Mouse (Mus musculus) heart, postnatal 0 days (tissue): ENCODE data around the gene Dpysl4. TPM values are rescaled to one million over a fixed set of nuclear protein-coding genes. Genes with fewer than 3 reads are reported as not detected.
A peak's percentile ranks its signal among the peaks of the same experiment; 100 is the strongest.

ENCODE experiments used
- ATAC-seq: fragments of 200-750 bp; cut with Nextera tagmentation; 2 replicates; pipeline ENCODE4 v1.8.0; 2017; ENCODE audit warnings: low read depth, moderate number of reproducible peaks, moderate library complexity; ENCODE audit not compliant: insufficient read depth
- DNase-seq: peaks from one replicate; pipeline ENCODE4 v3.0.0-alpha.2; 2016; ENCODE audit warnings: low spot score
- H3K27ac ChIP-seq: fragments of 300-500 bp; sonication (generic); 2 replicates; pipeline ENCODE4 v1.5.1; 2014; ENCODE audit warnings: low read depth, mild to moderate bottlenecking
- H3K27me3 ChIP-seq: fragments of 300-500 bp; sonication (generic); 2 replicates; pipeline ENCODE4 v1.6.1; 2014; ENCODE audit warnings: low read length, mixed read lengths; ENCODE audit not compliant: control insufficient read depth, insufficient read depth
- H3K36me3 ChIP-seq: fragments of 300-500 bp; sonication (generic); replicated peaks from 2 replicates; pipeline ENCODE4 v1.6.1; 2014; ENCODE audit warnings: low read length, mixed read lengths; ENCODE audit not compliant: control insufficient read depth, insufficient read depth
- H3K4me1 ChIP-seq: fragments of 300-500 bp; sonication (generic); 2 replicates; pipeline ENCODE4 v1.6.1; 2014; ENCODE audit warnings: antibody characterized with exemption; ENCODE audit not compliant: control insufficient read depth, insufficient read depth
- H3K4me2 ChIP-seq: fragments of 300-500 bp; sonication (generic); 2 replicates; pipeline ENCODE4 v1.6.1; 2014; ENCODE audit warnings: low read depth, mild to moderate bottlenecking, low read length, moderate library complexity
- H3K4me3 ChIP-seq: fragments of 300-500 bp; sonication (generic); 2 replicates; pipeline ENCODE4 v1.5.1; 2014; ENCODE audit warnings: low read depth, low read length
- H3K9ac ChIP-seq: fragments of 300-500 bp; sonication (generic); replicated peaks from 2 replicates; pipeline ENCODE4 v1.6.1; 2014; ENCODE audit warnings: low read depth, low read length, mixed read lengths
- H3K9me3 ChIP-seq: fragments of 300-500 bp; sonication (generic); replicated peaks from 2 replicates; pipeline ENCODE4 v1.6.1; 2016; ENCODE audit warnings: low read length; ENCODE audit not compliant: control insufficient read depth
- CTCF ChIP-seq: IDR thresholded peaks from 2 replicates; pipeline ENCODE4 v1.5.1; 2016; ENCODE audit warnings: antibody characterized with exemption, control low read depth, low read depth
- EP300 ChIP-seq: IDR thresholded peaks from 2 replicates; pipeline ENCODE4 v1.6.1; 2016; ENCODE audit warnings: antibody characterized with exemption, low read depth
- WGBS: fragments of 180-500 bp; shearing (Covaris S2); extraction: QIAGEN DNeasy Blood & Tissue Kit; methylation state at CpG from one replicate; pipeline ENCODE4 v1.1.7; 2014; 5-methylcytosine and 5-hydroxymethylcytosine counted together
- polyA plus RNA-seq: library from polyadenylated mRNA; unstranded; fragments of >200 nt; fragmentation: Nextera tagmentation; extraction: Ambion mirVana; gene quantifications from 2 replicates; pipeline ENCODE4 v1.2.1, GENCODE M21; 2015
- total RNA-seq: library from RNA; depleted of rRNA; stranded (reverse); fragments of >200 nt; gene quantifications from 2 replicates; pipeline ENCODE4 v1.2.3, GENCODE M21; 2014; ENCODE audit warnings: low replicate concordance; rRNA removed

Gene Dpysl4
- total and polyA plus RNA-seq, 2 experiments from 2014 or later = 0.11 to 1.3 TPM

DNA sequence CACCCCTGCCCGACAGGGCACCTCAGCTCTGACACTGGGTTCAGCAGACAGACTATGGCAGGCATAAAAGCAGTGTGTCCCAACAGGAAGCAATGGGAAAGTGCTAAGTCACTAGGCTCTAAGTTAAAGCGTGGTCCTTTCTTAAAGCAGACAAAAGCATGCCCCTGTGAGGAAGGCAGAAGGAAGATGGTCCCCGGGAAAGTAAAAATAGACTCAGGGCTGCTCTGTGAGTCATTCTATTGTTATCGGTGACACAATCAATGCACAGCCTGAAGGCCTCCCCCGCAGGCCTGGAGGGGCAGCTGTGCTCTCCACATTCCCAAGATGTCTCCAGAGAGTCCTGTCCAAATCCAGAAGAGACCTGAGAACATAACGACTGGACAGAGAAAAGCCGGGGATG lies 60.1 kb downstream of the Dpysl4 start:
- no peak overlapping the region for H3K4me3 ChIP-seq
- no peak overlapping the region for H3K9ac ChIP-seq
- DNase-seq (no peak), ATAC-seq (0 out of 2 replicates have a peak, but pooled peaks have one; percentile 33)
- H3K4me1 ChIP-seq = peaks cover 6% of the 10 kb centered on the region; the same call in 1 of the 2 replicates
- TF ChIP-seq EP300 (0 out of 2 replicates have a peak, but pooled peaks have one; percentile 38), CTCF (no peak)
- WGBS = 26% methylated on average over 7 of the region's 7 CpGs
- no peaks in the 10 kb centered on the region for H3K9me3 ChIP-seq
- no peak overlapping the region for H3K4me2 ChIP-seq
- H3K36me3 ChIP-seq = no peaks in the 10 kb centered on the region
- no peaks in the 10 kb centered on the region for H3K27me3 ChIP-seq
- H3K27ac ChIP-seq = peak overlapping the region; percentile 61; the same call in 1 of the 2 replicates

DNA sequence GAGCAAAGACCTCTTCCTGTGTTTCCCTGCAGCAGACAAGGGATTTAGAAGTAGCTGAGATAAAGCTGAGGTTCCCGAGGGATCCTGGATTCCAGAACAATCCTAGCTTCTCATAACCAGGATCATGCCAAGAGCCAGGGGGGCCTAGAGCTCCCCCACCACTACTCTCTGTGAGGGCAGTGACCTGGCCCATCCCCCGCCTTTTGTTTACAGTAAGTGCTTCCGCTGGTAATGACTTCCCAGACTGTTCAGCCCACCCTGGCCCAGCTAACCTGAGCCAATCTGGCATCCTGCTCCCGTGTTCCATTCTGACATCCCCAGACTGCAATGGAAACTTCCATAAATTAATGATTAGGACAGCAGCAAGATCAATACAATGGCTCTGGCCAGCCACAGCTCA lies 61.6 kb downstream of the Dpysl4 start:
- H3K4me3 ChIP-seq = no peak overlapping the region
- peaks cover 5% of the 10 kb centered on the region; the same call in 1 of the 2 replicates for H3K27me3 ChIP-seq
- no peaks in the 10 kb centered on the region for H3K9me3 ChIP-seq
- WGBS = 45% methylated on average over 4 of the region's 4 CpGs
- H3K4me1 ChIP-seq = peaks cover 6% of the 10 kb centered on the region; the same call in 1 of the 2 replicates
- no peaks in the 10 kb centered on the region for H3K36me3 ChIP-seq
- no peak overlapping the region for H3K9ac ChIP-seq
- ATAC-seq = no peak
- DNase-seq = no peak
- peak overlapping the region; percentile 61 for H3K27ac ChIP-seq
- TF ChIP-seq CTCF (no peak), EP300 (no peak)
- no peak overlapping the region for H3K4me2 ChIP-seq

DNA sequence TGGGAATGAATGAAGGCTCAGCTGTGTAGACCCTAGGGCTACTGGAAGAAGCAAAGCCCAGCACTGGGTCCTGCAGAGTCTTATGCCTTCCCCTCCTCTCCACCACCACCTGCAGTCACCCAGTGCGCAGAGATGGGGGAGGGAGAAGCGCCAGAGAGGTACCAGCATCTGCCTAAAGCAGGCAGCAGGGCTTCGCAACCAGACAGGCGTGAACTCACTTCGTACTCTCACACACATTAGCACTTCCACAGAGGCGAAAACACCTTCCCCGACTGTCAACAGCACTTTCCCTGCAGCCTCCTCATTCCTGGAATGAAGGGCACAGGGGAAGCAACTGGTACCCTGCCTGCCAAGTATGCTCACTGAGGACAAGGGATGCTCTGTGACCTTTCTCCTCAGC lies 63.6 kb downstream of the Dpysl4 start:
- no peak for TF ChIP-seq EP300
- no peak for TF ChIP-seq CTCF
- DNase-seq = no peak
- Histone ChIP-seq H3K4me3 (no peak overlapping the region), H3K9ac (no peak overlapping the region), H3K4me1 (peaks cover 6% of the 10 kb centered on the region; the same call in 1 of the 2 replicates), H3K27ac (no peak overlapping the region), H3K9me3 (no peaks in the 10 kb centered on the region), H3K36me3 (no peaks in the 10 kb centered on the region), H3K27me3 (peaks cover 11% of the 10 kb centered on the region; the same call in 1 of the 2 replicates), H3K4me2 (no peak overlapping the region)
- 31% methylated on average over 7 of the region's 7 CpGs for WGBS
- no peak for ATAC-seq

DNA sequence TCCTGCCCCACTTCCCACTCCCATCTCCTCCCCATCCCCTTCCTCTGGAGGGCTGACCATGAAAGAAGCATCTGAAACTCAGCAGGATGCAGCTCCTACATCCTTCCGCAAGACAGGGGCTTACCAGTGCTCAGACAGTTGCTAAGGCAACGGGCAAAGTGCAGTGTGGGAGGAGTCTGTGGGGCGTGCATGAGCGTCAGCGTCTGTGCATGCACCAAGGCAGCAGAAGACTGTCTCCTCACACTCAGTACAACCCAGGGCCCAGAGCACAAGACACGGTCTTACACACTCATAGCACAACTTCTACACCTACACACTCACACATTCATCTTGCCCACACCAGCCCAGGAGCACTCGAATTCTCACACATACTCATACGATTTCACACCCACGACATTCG lies 65.3 kb downstream of the Dpysl4 start:
- Histone ChIP-seq H3K4me2 (no peak overlapping the region), H3K9ac (no peak overlapping the region), H3K36me3 (no peaks in the 10 kb centered on the region), H3K4me3 (no peak overlapping the region), H3K4me1 (peaks cover 6% of the 10 kb centered on the region; the same call in 1 of the 2 replicates), H3K9me3 (no peaks in the 10 kb centered on the region), H3K27me3 (peaks cover 11% of the 10 kb centered on the region; the same call in 1 of the 2 replicates), H3K27ac (no peak overlapping the region)
- DNase-seq = no peak
- TF ChIP-seq EP300 (no peak), CTCF (no peak)
- peak; percentile 60 for ATAC-seq
- WGBS = 31% methylated on average over 10 of the region's 10 CpGs

Other genes starting within 250 kb of the Dpysl4 start
- 26.0 and 31.7 TPM in 2 replicates for gene Ppp2r2d, start 239.9 kb upstream of the Dpysl4 start, total RNA-seq
- 26.0 and 27.8 TPM in 2 replicates for gene Ppp2r2d, start 239.9 kb upstream of the Dpysl4 start, polyA plus RNA-seq
- 24.7 and 33.9 TPM in 2 replicates for gene Mapk1ip1, start 239.7 kb upstream of the Dpysl4 start, total RNA-seq
- 16.9 and 17.1 TPM in 2 replicates for gene Mapk1ip1, start 239.7 kb upstream of the Dpysl4 start, polyA plus RNA-seq
- gene Bnip3, start 176.5 kb upstream of the Dpysl4 start, total RNA-seq = 301 and 305 TPM in 2 replicates
- gene Bnip3, start 176.5 kb upstream of the Dpysl4 start, polyA plus RNA-seq = 131 and 144 TPM in 2 replicates
- not detected in 2 replicates for gene Jakmip3, start 145.3 kb upstream of the Dpysl4 start, total RNA-seq
- not detected in 2 replicates for gene Jakmip3, start 145.3 kb upstream of the Dpysl4 start, polyA plus RNA-seq
- gene Lrrc27, start 127.0 kb downstream of the Dpysl4 start, total RNA-seq = 1.9 and 2.9 TPM in 2 replicates
- 3.9 and 5.0 TPM in 2 replicates for gene Lrrc27, start 127.0 kb downstream of the Dpysl4 start, polyA plus RNA-seq
- 0.31 and 0.42 TPM in 2 replicates for gene Stk32c, start 127.3 kb downstream of the Dpysl4 start, total RNA-seq
- 0.08 TPM in 1 of 2 replicates, not detected in the other for gene Stk32c, start 127.3 kb downstream of the Dpysl4 start, polyA plus RNA-seq
- 9.0 and 9.4 TPM in 2 replicates for gene Pwwp2b, start 162.5 kb downstream of the Dpysl4 start, total RNA-seq
- 6.0 and 7.4 TPM in 2 replicates for gene Pwwp2b, start 162.5 kb downstream of the Dpysl4 start, polyA plus RNA-seq